ENCODE assay signal across 8 mouse cellular contexts in the genomic region with DNA sequence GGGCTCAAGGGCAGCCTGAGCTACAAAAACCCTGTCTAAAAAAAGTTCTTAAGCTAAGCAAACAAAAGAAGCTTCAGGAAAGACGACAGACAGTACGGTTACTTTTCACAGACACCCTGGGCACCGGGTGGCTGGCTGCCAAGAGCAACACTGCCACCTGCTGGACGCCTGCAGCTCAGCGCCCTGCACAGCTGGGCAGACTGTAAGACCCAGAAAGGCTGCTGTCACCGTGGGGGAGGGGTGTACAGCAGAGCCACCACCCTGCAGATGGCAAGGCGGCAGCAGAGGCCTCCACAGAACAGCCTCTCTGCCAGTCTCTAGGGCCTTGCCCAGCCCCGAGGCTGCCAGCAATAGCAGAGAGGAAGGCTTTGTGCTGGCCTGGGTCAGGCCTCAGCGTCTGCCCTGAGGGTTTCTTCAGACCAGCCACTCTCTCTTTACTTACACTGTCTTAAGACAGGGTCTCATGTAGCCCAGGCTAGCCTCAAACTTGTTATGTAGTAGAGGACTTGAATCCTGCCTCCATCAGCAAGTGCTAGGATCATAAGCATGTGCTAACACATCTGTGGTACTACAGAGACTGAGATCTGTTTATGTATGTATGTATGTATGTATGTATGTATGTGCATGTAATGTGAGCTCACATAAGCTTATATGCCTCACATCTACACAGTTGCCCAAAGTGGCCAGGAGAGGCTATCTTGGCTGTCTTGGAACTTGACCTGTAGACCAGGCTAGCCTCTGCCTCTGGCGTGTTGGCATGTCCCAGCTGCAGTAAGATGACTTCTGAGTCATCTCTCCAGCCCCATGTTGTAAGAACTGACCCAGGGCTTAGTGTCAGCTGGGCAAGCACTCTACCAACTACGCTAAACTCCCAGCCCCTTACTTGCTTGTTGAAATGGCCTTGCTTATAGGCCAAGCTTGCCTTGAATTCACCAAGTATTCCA. TPM values are rescaled to one million over a fixed set of nuclear protein-coding genes. Genes with fewer than 3 reads are reported as not detected.
DNase-seq lines count a peak whose midpoint lies in the region; ATAC-seq and TF ChIP-seq lines count a peak whose summit lies in the region.

No protein-coding gene starts in this region.

- H3K9ac ChIP-seq in forebrain, embryonic 14.5 days (ENCODE audit: low read length): no peak overlapping the region
- H3K9ac ChIP-seq in neural tube, embryonic 15.5 days (replicated peaks): no peak overlapping the region

- H3K9me3 ChIP-seq in forebrain, embryonic 14.5 days (replicated peaks; ENCODE audit: control insufficient read depth, low read length): no peaks in the 10 kb centered on the region
- H3K9me3 ChIP-seq in neural tube, embryonic 15.5 days (replicated peaks): no peaks in the 10 kb centered on the region

- 25% methylated on average over 11 of the region's 11 CpGs for WGBS in forebrain, embryonic 14.5 days
- 24% methylated on average over 11 of the region's 11 CpGs for WGBS in neural tube, embryonic 15.5 days

- H3K36me3 ChIP-seq in forebrain, embryonic 14.5 days (ENCODE audit: control insufficient read depth, insufficient read depth, low read length): peaks cover 39% of the 10 kb centered on the region
- peaks cover 30% of the 10 kb centered on the region for H3K36me3 ChIP-seq in neural tube, embryonic 15.5 days
- H3K36me3 ChIP-seq in testis, adult 2 months (ENCODE audit: control insufficient read depth, insufficient read depth, low read length): no peaks in the 10 kb centered on the region; the same call in 1 of the 2 replicates

- peak; percentile 98 for TF ChIP-seq CTCF in layer of hippocampus, adult 2 months (conservative IDR thresholded peaks at IDR 0.05)
- peak; percentile 93 for TF ChIP-seq CTCF in testis, adult 2 months (IDR thresholded peaks at IDR 0.05; ENCODE audit: control insufficient read depth, insufficient read depth, insufficient replicate concordance, low read depth, low read length)

- DNase-seq in ES-CJ7 (ENCODE audit: low read depth, low spot score): peak; percentile 83
- DNase-seq in cerebellum, adult 11 months: peak; percentile 78
- DNase-seq in forebrain, embryonic 14.5 days (ENCODE audit: low spot score): peak; percentile 91
- peak; percentile 89 to 95 for DNase-seq in heart, postnatal 36 days
- peak; percentile 83 to 92 for DNase-seq in layer of hippocampus, adult 2 months (ENCODE audit: low spot score in 2 of 2)
- DNase-seq in lung, adult 18-20 months: peak; percentile 75 to 80

- no peak overlapping the region for H3K4me3 ChIP-seq in forebrain, embryonic 14.5 days (ENCODE audit: low read depth, low read length)
- H3K4me3 ChIP-seq in layer of hippocampus, adult 2 months: no peak overlapping the region
- no peak overlapping the region for H3K4me3 ChIP-seq in neural tube, embryonic 15.5 days (replicated peaks)
- no peak overlapping the region for H3K4me3 ChIP-seq in testis, adult 2 months (ENCODE audit: control insufficient read depth, low read depth, low read length)

- peaks cover 9% of the 10 kb centered on the region for H3K4me1 ChIP-seq in forebrain, embryonic 14.5 days (ENCODE audit: control insufficient read depth, insufficient read depth, low read length)
- H3K4me1 ChIP-seq in neural tube, embryonic 15.5 days: peaks cover 36% of the 10 kb centered on the region
- H3K4me1 ChIP-seq in testis, adult 2 months (ENCODE audit: control insufficient read depth, insufficient read depth, low read length): no peaks in the 10 kb centered on the region; the same call in 1 of the 2 replicates

- no peak overlapping the region for H3K4me2 ChIP-seq in forebrain, embryonic 14.5 days (ENCODE audit: low read length)
- H3K4me2 ChIP-seq in neural tube, embryonic 15.5 days: no peak overlapping the region

- TF ChIP-seq POLR2A in testis, adult 2 months (IDR thresholded peaks at IDR 0.05; ENCODE audit: control insufficient read depth, low read depth, low read length): no peak

- intact Hi-C loops in heart, postnatal 36 days (cut with DNase I): loop anchor here (1.0 to 2.0 kb wide), 4 partner anchors 63 to 189 kb away; no protein-coding TSS in a partner anchor

- peak; percentile 89 for ATAC-seq in forebrain, embryonic 14.5 days
- ATAC-seq in neural tube, embryonic 15.5 days (ENCODE audit: low FRiP score): peak; percentile 73

- peak overlapping the region; percentile 40; the same call in 1 of the 2 replicates for H3K27ac ChIP-seq in forebrain, embryonic 14.5 days (ENCODE audit: low read depth, low read length)
- H3K27ac ChIP-seq in layer of hippocampus, adult 2 months: peak overlapping the region; percentile 76
- H3K27ac ChIP-seq in neural tube, embryonic 15.5 days (replicated peaks): peak overlapping the region; percentile 61
- H3K27ac ChIP-seq in testis, adult 2 months (ENCODE audit: control insufficient read depth, insufficient read depth, low read depth, low read length): no peak overlapping the region

- no peaks in the 10 kb centered on the region for H3K27me3 ChIP-seq in forebrain, embryonic 14.5 days (replicated peaks; ENCODE audit: control insufficient read depth, insufficient read depth, low read length)
- H3K27me3 ChIP-seq in neural tube, embryonic 15.5 days (replicated peaks): no peaks in the 10 kb centered on the region
- no peaks in the 10 kb centered on the region for H3K27me3 ChIP-seq in testis, adult 2 months (ENCODE audit: control insufficient read depth, insufficient read depth, low read length)

RNA-seq across cellular contexts. Expression of gene Fbxl18, which starts 17.6 kb away (rescaled TPM):
- polyA plus RNA-seq in forebrain, embryonic 14.5 days (2014; fragmentation: Nextera tagmentation; extraction: Ambion mirVana): 14.5 and 20.8 TPM in 2 replicates
- 1 to 10 TPM; 5.3 to 6.5 TPM for total RNA-seq in heart, postnatal 36 days (2021)
- 10 to 100 TPM; 36.7 to 39.9 TPM for total RNA-seq in layer of hippocampus, adult 2 months (2021)
- polyA plus RNA-seq in neural tube, embryonic 15.5 days (2015; fragmentation: Nextera tagmentation; extraction: Ambion mirVana): 29.4 TPM in 2 replicates
- 8.5 and 8.9 TPM in 2 replicates for polyA plus RNA-seq in testis, adult 2 months (2012; rRNA removed)

RNA-seq across cellular contexts. Expression of gene Actb, which starts 28.9 kb away (rescaled TPM):
- polyA plus RNA-seq in forebrain, embryonic 14.5 days (2014; fragmentation: Nextera tagmentation; extraction: Ambion mirVana): 18,122 and 18,216 TPM in 2 replicates
- total RNA-seq in heart, postnatal 36 days (2021): 100 to 1,000 TPM; 707 to 812 TPM
- total RNA-seq in layer of hippocampus, adult 2 months (2021): 1,000 to 10,000 TPM; 3,149 to 3,251 TPM
- polyA plus RNA-seq in neural tube, embryonic 15.5 days (2015; fragmentation: Nextera tagmentation; extraction: Ambion mirVana): 12,525 and 12,918 TPM in 2 replicates
- 1,383 and 1,491 TPM in 2 replicates for polyA plus RNA-seq in testis, adult 2 months (2012; rRNA removed)
